Mouse (Mus musculus): ENCODE measurements around the gene Rrp15. TPM values are rescaled to one million over a fixed set of nuclear protein-coding genes. Genes with fewer than 3 reads are reported as not detected.

Rrp15 gene
- polyA plus RNA-seq, 1 experiment, result 31.3 TPM

DNA sequence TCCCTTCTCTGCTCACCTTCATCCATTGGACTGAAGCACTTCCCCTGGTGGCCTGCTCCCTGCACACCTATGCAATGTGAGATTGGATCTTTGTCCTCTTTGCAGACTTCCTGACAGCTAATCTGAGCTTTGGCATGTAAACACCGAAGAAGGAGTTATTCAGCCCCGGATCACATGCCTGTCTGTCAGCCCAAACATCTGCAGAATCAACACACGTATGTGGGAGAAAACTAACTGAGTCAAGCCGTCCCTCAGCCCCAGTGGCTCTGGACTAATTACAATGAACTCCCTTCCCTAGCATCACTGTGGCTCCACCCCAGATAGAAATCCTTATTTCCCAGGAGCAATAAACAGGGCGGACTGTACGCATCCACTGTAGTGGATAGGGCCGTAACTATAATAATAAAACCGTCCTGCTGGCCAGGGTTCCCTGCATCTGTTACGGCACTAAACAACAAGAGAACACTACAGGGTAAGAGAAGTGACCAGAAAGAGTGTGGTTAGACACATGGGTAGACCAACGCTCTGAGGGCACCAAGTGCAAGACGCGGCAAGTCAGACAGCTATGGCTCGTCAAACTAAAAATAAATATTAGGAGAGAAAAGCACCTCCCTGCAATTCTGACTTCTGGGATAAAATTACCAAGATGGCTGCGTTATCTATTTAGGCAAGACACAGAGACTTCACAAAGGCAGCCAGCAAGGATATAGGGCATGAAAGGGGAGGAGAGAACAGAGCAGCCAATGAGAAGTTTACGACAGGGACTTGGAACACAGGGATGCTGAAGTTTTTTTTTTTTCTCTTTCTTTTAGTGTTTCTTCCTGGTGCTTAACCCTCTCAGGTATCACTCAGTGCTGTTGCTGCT is 46.5 kb downstream of the Rrp15 start:
- no peak for TF ChIP-seq CTCF (IDR thresholded peaks at IDR 0.05; ENCODE audit: borderline replicate concordance, insufficient read depth, low read length)
- peak; percentile 67; the same call in 1 of the 2 replicates for TF ChIP-seq POLR2A (IDR thresholded peaks at IDR 0.05; ENCODE audit: low read depth, low read length)
- H3K27ac ChIP-seq (ENCODE audit: insufficient read depth, low read length), result peak overlapping the region; percentile 56

GRCm38 (mm10) chr1:186701206-186701905 is 47.8 kb downstream of the Rrp15 start:
- no peak for TF ChIP-seq CTCF (IDR thresholded peaks at IDR 0.05; ENCODE audit: borderline replicate concordance, insufficient read depth, low read length)
- no peak for TF ChIP-seq POLR2A (IDR thresholded peaks at IDR 0.05; ENCODE audit: low read depth, low read length)
- no peak overlapping the region for H3K4me3 ChIP-seq (ENCODE audit: insufficient read depth, low read length)
- no peak overlapping the region for H3K27ac ChIP-seq (ENCODE audit: insufficient read depth, low read length)
- H3K4me1 ChIP-seq (ENCODE audit: control insufficient read depth, insufficient read depth, low read length), result no peaks in the 10 kb centered on the region; the same call in 1 of the 2 replicates

More for the DNA sequence above, 46.5 kb downstream of the Rrp15 start:
- H3K4me1 ChIP-seq (ENCODE audit: control insufficient read depth, insufficient read depth, low read length), result no peaks in the 10 kb centered on the region
- H3K4me3 ChIP-seq (ENCODE audit: insufficient read depth, low read length), result peak overlapping the region; percentile 47

DNA sequence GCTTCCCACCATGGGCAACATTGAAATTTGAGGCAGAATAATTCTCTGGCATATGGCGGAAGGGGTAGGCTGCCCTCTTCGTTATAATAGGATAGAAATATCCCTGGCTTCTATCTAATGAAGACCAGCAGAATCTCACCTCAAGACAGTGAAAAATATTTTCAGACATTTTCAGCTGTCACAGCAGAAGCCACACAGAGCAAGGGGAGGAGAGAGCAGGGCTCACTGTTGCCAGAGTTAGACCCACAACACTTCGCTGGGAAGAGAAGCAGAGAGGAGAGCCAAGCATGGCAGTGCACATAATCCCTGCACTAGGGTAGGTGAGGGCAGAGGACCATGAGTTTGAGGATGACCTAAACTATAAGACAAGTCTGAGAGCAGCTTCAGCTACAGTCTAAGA is 48.7 kb downstream of the Rrp15 start:
- no peak overlapping the region for H3K4me3 ChIP-seq (ENCODE audit: insufficient read depth, low read length)
- H3K27ac ChIP-seq (ENCODE audit: insufficient read depth, low read length), result no peak overlapping the region
- H3K4me1 ChIP-seq (ENCODE audit: control insufficient read depth, insufficient read depth, low read length), result peaks cover 4% of the 10 kb centered on the region
- TF ChIP-seq CTCF (IDR thresholded peaks at IDR 0.05; ENCODE audit: borderline replicate concordance, insufficient read depth, low read length) (no peak), POLR2A (IDR thresholded peaks at IDR 0.05; ENCODE audit: low read depth, low read length) (no peak)

- H3K27ac ChIP-seq (ENCODE audit: insufficient read depth, low read length), result no peak overlapping the region
- peaks cover 11% of the 10 kb centered on the region for H3K4me1 ChIP-seq (ENCODE audit: control insufficient read depth, insufficient read depth, low read length)
- H3K4me3 ChIP-seq (ENCODE audit: insufficient read depth, low read length), result no peak overlapping the region
- TF ChIP-seq POLR2A (IDR thresholded peaks at IDR 0.05; ENCODE audit: low read depth, low read length) (no peak), CTCF (IDR thresholded peaks at IDR 0.05; ENCODE audit: borderline replicate concordance, insufficient read depth, low read length) (peak; percentile 36; the same call in 1 of the 2 replicates)
Observed at GRCm38 (mm10) chr1:186698583-186699338, 50.4 kb downstream of the Rrp15 start.

DNA sequence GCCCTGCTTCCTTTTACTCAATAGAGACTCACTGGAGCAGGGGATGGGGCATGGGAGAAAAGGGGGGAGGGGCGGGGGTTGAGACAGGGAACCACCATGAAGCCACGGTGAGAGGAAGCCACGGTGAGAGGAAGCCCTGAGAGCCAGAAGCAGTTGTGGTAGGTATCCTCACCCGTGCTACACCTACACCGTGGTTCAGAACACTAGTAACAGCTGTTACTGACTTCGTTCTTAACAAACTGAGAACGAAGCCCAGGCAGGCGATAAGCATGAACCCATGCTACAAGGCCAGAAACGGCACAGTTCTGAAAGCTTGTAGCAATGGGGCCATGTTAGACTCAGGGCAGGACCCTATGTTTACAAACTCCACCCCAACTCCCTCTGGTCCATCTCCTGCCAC is 52.9 kb downstream of the Rrp15 start:
- Histone ChIP-seq H3K27ac (ENCODE audit: insufficient read depth, low read length) (peak overlapping the region; percentile 86), H3K4me1 (ENCODE audit: control insufficient read depth, insufficient read depth, low read length) (peaks cover 11% of the 10 kb centered on the region), H3K4me3 (ENCODE audit: insufficient read depth, low read length) (no peak overlapping the region)
- TF ChIP-seq POLR2A (IDR thresholded peaks at IDR 0.05; ENCODE audit: low read depth, low read length) (no peak), CTCF (IDR thresholded peaks at IDR 0.05; ENCODE audit: borderline replicate concordance, insufficient read depth, low read length) (no peak)

- Histone ChIP-seq H3K27ac (ENCODE audit: insufficient read depth, low read length) (peak overlapping the region; percentile 86), H3K4me3 (ENCODE audit: insufficient read depth, low read length) (no peak overlapping the region), H3K4me1 (ENCODE audit: control insufficient read depth, insufficient read depth, low read length) (peaks cover 11% of the 10 kb centered on the region)
- TF ChIP-seq CTCF (IDR thresholded peaks at IDR 0.05; ENCODE audit: borderline replicate concordance, insufficient read depth, low read length), result no peak
- no peak for TF ChIP-seq POLR2A (IDR thresholded peaks at IDR 0.05; ENCODE audit: low read depth, low read length)
Observed at GRCm38 (mm10) chr1:186695361-186695760, 53.8 kb downstream of the Rrp15 start.

GRCm38 (mm10) chr1:186692370-186692769 is 56.8 kb downstream of the Rrp15 start:
- H3K27ac ChIP-seq (ENCODE audit: insufficient read depth, low read length), result no peak overlapping the region

DNA sequence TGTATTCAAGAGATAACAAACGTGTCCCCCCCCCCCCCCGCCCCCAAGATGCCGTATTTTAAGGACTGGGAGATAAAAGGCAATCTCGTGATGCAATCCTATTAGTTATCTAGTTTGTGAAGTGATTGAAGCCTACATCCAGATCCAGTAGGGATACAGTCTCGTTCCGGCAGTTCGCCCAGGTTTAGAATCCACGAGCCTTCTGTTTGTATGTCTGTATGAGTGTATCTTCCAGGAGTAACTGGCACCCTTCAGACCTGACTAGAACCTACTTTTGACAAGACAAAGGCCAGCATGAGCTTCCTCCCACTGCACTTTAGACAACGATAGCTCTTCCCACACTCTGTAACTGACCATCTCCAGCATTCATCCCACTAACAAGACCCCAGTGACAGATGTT is 57.5 kb downstream of the Rrp15 start:
- TF ChIP-seq CTCF (IDR thresholded peaks at IDR 0.05; ENCODE audit: borderline replicate concordance, insufficient read depth, low read length) (no peak), POLR2A (IDR thresholded peaks at IDR 0.05; ENCODE audit: low read depth, low read length) (no peak)
- H3K4me1 ChIP-seq (ENCODE audit: control insufficient read depth, insufficient read depth, low read length), result peaks cover 11% of the 10 kb centered on the region
- no peak overlapping the region for H3K4me3 ChIP-seq (ENCODE audit: insufficient read depth, low read length)
- no peak overlapping the region for H3K27ac ChIP-seq (ENCODE audit: insufficient read depth, low read length)

More at GRCm38 (mm10) chr1:186692370-186692769, 56.8 kb downstream of the Rrp15 start:
- Histone ChIP-seq H3K4me1 (ENCODE audit: control insufficient read depth, insufficient read depth, low read length) (peaks cover 11% of the 10 kb centered on the region), H3K4me3 (ENCODE audit: insufficient read depth, low read length) (no peak overlapping the region)
- TF ChIP-seq POLR2A (IDR thresholded peaks at IDR 0.05; ENCODE audit: low read depth, low read length) (no peak), CTCF (IDR thresholded peaks at IDR 0.05; ENCODE audit: borderline replicate concordance, insufficient read depth, low read length) (no peak)

- Histone ChIP-seq H3K4me3 (ENCODE audit: insufficient read depth, low read length) (no peak overlapping the region), H3K27ac (ENCODE audit: insufficient read depth, low read length) (no peak overlapping the region), H3K4me1 (ENCODE audit: control insufficient read depth, insufficient read depth, low read length) (peaks cover 3% of the 10 kb centered on the region)
- TF ChIP-seq POLR2A (IDR thresholded peaks at IDR 0.05; ENCODE audit: low read depth, low read length), result no peak
Observed at GRCm38 (mm10) chr1:186684041-186684440, 65.1 kb downstream of the Rrp15 start.
